26 mouse cellular contexts compared by ENCODE assay signal in the genomic region with DNA sequence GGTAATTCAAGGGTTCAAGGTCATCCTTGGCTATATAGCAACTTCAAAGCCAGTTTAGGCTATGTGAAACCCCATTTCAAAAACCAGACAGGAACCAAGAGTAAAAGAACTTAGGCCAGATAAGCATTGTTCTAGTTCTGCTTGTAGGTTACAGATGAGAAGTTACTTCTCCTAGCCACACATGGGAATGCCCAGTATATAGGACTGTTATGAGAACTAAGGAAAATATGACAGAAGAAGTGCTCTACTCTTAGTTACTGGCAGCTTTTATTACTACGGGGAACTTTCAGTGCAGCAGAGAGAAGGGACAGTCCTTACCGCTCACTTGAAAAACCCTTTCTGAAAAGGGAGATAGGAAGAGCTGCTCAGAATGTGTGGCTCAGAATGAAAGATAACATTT.
"Had no signal": no experiment of that assay in that cellular context is flagged by ENCODE, and none has a peak within 500 bp of the region (broad histone marks: within the 10 kb centered on the region; RNA-seq: fewer than 3 reads in every experiment).

No protein-coding gene starts in this region.

- H3K4me2 ChIP-seq: heart, embryonic 11.5 days; heart, embryonic 13.5 days; heart, embryonic 15.5 days; hindbrain, embryonic 13.5 days; hindbrain, embryonic 15.5 days; kidney, embryonic 15.5 days; limb, embryonic 13.5 days; limb, embryonic 15.5 days; liver, embryonic 12.5 days had no signal

- H3K36me3 ChIP-seq: heart, embryonic 13.5 days; heart, embryonic 15.5 days; hindbrain, embryonic 13.5 days; hindbrain, embryonic 15.5 days; kidney, embryonic 15.5 days; limb, embryonic 13.5 days; limb, embryonic 15.5 days; liver, embryonic 12.5 days had no signal

- H3K9me3 ChIP-seq: heart, embryonic 13.5 days; heart, embryonic 15.5 days; hindbrain, embryonic 13.5 days; hindbrain, embryonic 15.5 days; kidney, embryonic 15.5 days; limb, embryonic 13.5 days; limb, embryonic 15.5 days; liver, embryonic 12.5 days had no signal

- H3K27ac ChIP-seq: gastrocnemius, adult 2 months; heart, embryonic 13.5 days; heart, embryonic 15.5 days; hindbrain, embryonic 13.5 days; hindbrain, embryonic 15.5 days; hindbrain, postnatal 0 days; kidney, embryonic 15.5 days; kidney, postnatal 0 days; limb, embryonic 13.5 days; limb, embryonic 15.5 days; liver, embryonic 12.5 days; liver, embryonic 14.5 days had no signal

- H3K4me3 ChIP-seq: gastrocnemius, adult 2 months; heart, embryonic 13.5 days; heart, embryonic 15.5 days; hindbrain, embryonic 13.5 days; hindbrain, embryonic 15.5 days; kidney, embryonic 15.5 days; limb, embryonic 13.5 days; limb, embryonic 15.5 days; liver, embryonic 12.5 days had no signal

- H3K27me3 ChIP-seq: heart, embryonic 13.5 days; heart, embryonic 15.5 days; hindbrain, embryonic 13.5 days; hindbrain, embryonic 15.5 days; kidney, embryonic 15.5 days; limb, embryonic 13.5 days; limb, embryonic 15.5 days; liver, embryonic 12.5 days had no signal

- H3K4me1 ChIP-seq: heart, embryonic 15.5 days; hindbrain, embryonic 13.5 days; hindbrain, embryonic 15.5 days; kidney, embryonic 15.5 days; limb, embryonic 13.5 days; limb, embryonic 15.5 days had no signal

- DNase-seq: gastrocnemius, adult 2 months; gastrocnemius, postnatal 14 days; gastrocnemius, postnatal 36 days; heart, adult 18-20 months; heart, postnatal 14 days; heart, postnatal 36 days; kidney, adult 11 months; kidney, adult 2 months; kidney, adult 9 months; kidney, postnatal 14 days; kidney, postnatal 36 days; layer of hippocampus, adult 9-11 months; layer of hippocampus, postnatal 36 days; left cerebral cortex, postnatal 4 days had no signal

- H3K9ac ChIP-seq: heart, embryonic 13.5 days; heart, embryonic 15.5 days; hindbrain, embryonic 13.5 days; hindbrain, embryonic 15.5 days; kidney, embryonic 15.5 days; limb, embryonic 13.5 days; limb, embryonic 15.5 days; liver, embryonic 12.5 days; liver, embryonic 14.5 days had no signal

- ATAC-seq: hindbrain, postnatal 0 days; liver, embryonic 12.5 days had no signal
